Mouse (Mus musculus) forebrain, embryonic 15.5 days (tissue): ENCODE results near the gene Tcap. TPM values are rescaled to one million over a fixed set of nuclear protein-coding genes. Genes with fewer than 3 reads are reported as not detected.

Source experiments
- ATAC-seq: fragments of 200-750 bp; cut with Nextera tagmentation; replicated peaks from 2 replicates; pipeline ENCODE4 v1.8.0; 2017; ENCODE audit warnings: mild to moderate bottlenecking, moderate TSS enrichment, moderate library complexity
- H3K27ac ChIP-seq: fragments of 300-500 bp; sonication (generic); replicated peaks from 2 replicates; pipeline ENCODE4 v1.5.1; 2015; ENCODE audit warnings: mild to moderate bottlenecking, inconsistent platforms
- H3K27me3 ChIP-seq: fragments of 300-500 bp; sonication (generic); 2 replicates; pipeline ENCODE4 v1.6.1; 2015; ENCODE audit warnings: inconsistent platforms
- H3K36me3 ChIP-seq: fragments of 300-500 bp; sonication (generic); 2 replicates; pipeline ENCODE4 v1.6.1; 2015; ENCODE audit warnings: mild to moderate bottlenecking, inconsistent platforms
- H3K4me1 ChIP-seq: fragments of 300-500 bp; sonication (generic); 2 replicates; pipeline ENCODE4 v1.6.1; 2015; ENCODE audit warnings: inconsistent platforms
- H3K4me2 ChIP-seq: fragments of 300-500 bp; sonication (generic); replicated peaks from 2 replicates; pipeline ENCODE4 v1.6.1; 2015; ENCODE audit warnings: mild to moderate bottlenecking, inconsistent platforms
- H3K4me3 ChIP-seq: fragments of 300-500 bp; sonication (generic); 2 replicates; pipeline ENCODE4 v1.5.1; 2015; ENCODE audit warnings: mild to moderate bottlenecking, inconsistent platforms
- H3K9ac ChIP-seq: fragments of 300-500 bp; sonication (generic); replicated peaks from 2 replicates; pipeline ENCODE4 v1.6.1; 2015; ENCODE audit warnings: mild to moderate bottlenecking, inconsistent platforms
- H3K9me3 ChIP-seq: fragments of 300-500 bp; sonication (generic); 2 replicates; pipeline ENCODE4 v1.6.1; 2016; ENCODE audit warnings: inconsistent platforms
- WGBS: fragments of 180-500 bp; shearing (Covaris S2); methylation state at CpG from one replicate; pipeline ENCODE4 v1.1.7; 2015; ENCODE audit warnings: mixed read lengths; 5-methylcytosine and 5-hydroxymethylcytosine counted together
- polyA plus RNA-seq: library from polyadenylated mRNA; unstranded; fragments of >200 nt; fragmentation: Nextera tagmentation; extraction: Ambion mirVana; gene quantifications from 2 replicates; pipeline ENCODE4 v1.2.1, GENCODE M21; 2015

The Tcap gene
- polyA plus RNA-seq, 1 experiment from 2014 or later: 0.18 TPM

- H3K4me1 ChIP-seq: no peaks in the 10 kb centered on the region
- H3K9me3 ChIP-seq: no peaks in the 10 kb centered on the region
- no peak for ATAC-seq
- no peak overlapping the region for H3K27ac ChIP-seq
- H3K27me3 ChIP-seq: no peaks in the 10 kb centered on the region
- no peak overlapping the region for H3K4me3 ChIP-seq
- H3K9ac ChIP-seq: no peak overlapping the region
- WGBS: 68% methylated on average over 5 of the region's 5 CpGs
- H3K4me2 ChIP-seq: no peak overlapping the region
- H3K36me3 ChIP-seq: no peaks in the 10 kb centered on the region
Measured at GRCm38 (mm10) chr11:98428436-98428835, 44.8 kb downstream of the Tcap start.

- H3K9me3 ChIP-seq: no peaks in the 10 kb centered on the region
- H3K4me1 ChIP-seq: no peaks in the 10 kb centered on the region
- WGBS: 77% methylated on average over 9 of the region's 9 CpGs
- H3K36me3 ChIP-seq: 0 out of 2 replicates have a peak, but pooled peaks cover 2% of the 10 kb centered on the region
- no peak overlapping the region for H3K9ac ChIP-seq
- H3K27ac ChIP-seq: no peak overlapping the region
- H3K4me3 ChIP-seq: no peak overlapping the region
- no peak for ATAC-seq
- H3K27me3 ChIP-seq: no peaks in the 10 kb centered on the region
- H3K4me2 ChIP-seq: no peak overlapping the region
Measured at GRCm38 (mm10) chr11:98431743-98432502, 48.3 kb downstream of the Tcap start.

Other genes starting within 250 kb of the Tcap start
- 38.4 and 42.0 TPM in 2 replicates for gene Fbxl20, start 233.4 kb upstream of the Tcap start, polyA plus RNA-seq
- 70.0 and 75.0 TPM in 2 replicates for gene Med1, start 190.5 kb upstream of the Tcap start, polyA plus RNA-seq
- 13.6 and 15.8 TPM in 2 replicates for gene Cdk12, start 180.8 kb upstream of the Tcap start, polyA plus RNA-seq
- 142 and 148 TPM in 2 replicates for gene Neurod2, start 54.2 kb upstream of the Tcap start, polyA plus RNA-seq
- 49.6 and 60.4 TPM in 2 replicates for gene Ppp1r1b, start 35.4 kb upstream of the Tcap start, polyA plus RNA-seq
- gene Stard3, start 25.4 kb upstream of the Tcap start, polyA plus RNA-seq: 53.2 and 56.5 TPM in 2 replicates
- gene Pnmt, start 2.6 kb downstream of the Tcap start, polyA plus RNA-seq: 0.42 and 0.70 TPM in 2 replicates
- gene Pgap3, start 16.7 kb downstream of the Tcap start, polyA plus RNA-seq: 6.5 and 7.7 TPM in 2 replicates
- gene Erbb2, start 28.7 kb downstream of the Tcap start, polyA plus RNA-seq: 6.1 and 6.2 TPM in 2 replicates
- gene Mien1, start 55.2 kb downstream of the Tcap start, polyA plus RNA-seq: 259 and 263 TPM in 2 replicates
- gene Grb7, start 62.6 kb downstream of the Tcap start, polyA plus RNA-seq: 0.42 and 0.61 TPM in 2 replicates
- gene Ikzf3, start 162.2 kb downstream of the Tcap start, polyA plus RNA-seq: 0.10 TPM in 1 of 2 replicates, not detected in the other
- gene Zpbp2, start 167.3 kb downstream of the Tcap start, polyA plus RNA-seq: 0.10 TPM in 1 of 2 replicates, not detected in the other
- gene Ormdl3, start 203.6 kb downstream of the Tcap start, polyA plus RNA-seq: 106 and 115 TPM in 2 replicates
- not detected in 2 replicates for gene Lrrc3c, start 214.5 kb downstream of the Tcap start, polyA plus RNA-seq
- gene Gm12355, start 241.8 kb downstream of the Tcap start, polyA plus RNA-seq: 0.52 and 0.83 TPM in 2 replicates
- not detected in 2 replicates for gene Gsdma3, start 242.5 kb downstream of the Tcap start, polyA plus RNA-seq